Mouse (Mus musculus) kidney, postnatal 4 days (tissue): ENCODE measurements around the gene Qrsl1.

Source experiments
- DNase-seq, 2 experiments: peaks; one replicate each; pipeline ENCODE4 v3.0.0; 2021; ENCODE audit warnings: mixed read lengths in 2 of 2

The Qrsl1 gene

DNA sequence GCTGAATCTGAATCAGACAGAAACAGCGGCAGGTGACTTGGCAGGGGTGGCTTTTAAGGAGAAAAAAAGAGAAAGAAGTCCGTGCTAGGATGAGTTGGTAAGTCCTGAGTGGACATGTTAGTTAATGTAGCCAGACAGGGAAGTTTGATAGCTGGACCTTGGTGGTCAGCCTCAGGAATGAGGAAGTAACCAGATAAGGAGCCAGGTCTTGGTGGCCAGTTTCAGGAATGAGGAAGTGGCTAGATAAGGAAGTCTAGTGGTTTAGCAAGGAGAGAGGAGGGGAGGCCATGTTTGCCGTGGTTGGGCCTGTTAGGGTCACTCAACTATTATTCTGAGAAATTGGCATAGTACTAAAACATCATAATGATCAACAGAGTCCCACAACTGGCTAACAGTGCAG is 45.2 kb downstream of the Qrsl1 start:
- DNase-seq = no peak

DNA sequence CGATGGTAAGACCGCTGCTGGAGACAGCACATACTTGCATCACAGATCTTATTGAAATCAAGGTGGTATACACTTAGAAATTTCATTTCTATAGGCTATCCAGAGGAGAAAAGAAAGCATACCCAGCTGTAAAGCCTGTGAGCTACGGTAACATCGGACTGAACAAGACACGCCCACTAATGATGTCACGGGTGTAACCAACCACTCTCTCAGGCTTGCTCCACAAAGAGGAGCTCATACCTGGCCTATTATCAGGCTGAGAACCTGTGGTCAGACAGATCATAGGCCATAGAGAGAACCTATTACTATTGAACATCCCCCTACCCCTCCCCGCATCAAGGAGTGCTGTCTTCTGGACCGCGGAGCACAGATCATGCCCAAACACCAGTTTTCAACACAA is 45.6 kb downstream of the Qrsl1 start:
- no peak for DNase-seq

DNA sequence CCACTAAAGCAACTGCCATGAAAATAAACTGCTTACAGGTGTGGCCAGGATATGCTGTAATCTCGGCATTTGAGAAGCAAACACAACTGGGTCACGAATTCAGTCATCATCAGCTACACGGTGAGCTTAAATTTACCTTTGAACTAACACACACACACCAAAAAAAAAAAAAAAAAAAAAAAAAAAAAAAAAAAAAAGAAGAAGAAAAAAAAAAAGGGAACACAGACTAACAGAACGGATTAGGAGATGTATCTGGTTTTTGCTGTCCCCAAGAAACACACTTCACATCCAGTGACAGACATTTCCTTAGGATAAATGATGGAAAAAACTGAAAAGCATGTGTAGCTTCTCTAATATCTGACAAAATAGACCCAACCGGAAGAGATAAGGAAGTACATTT is 49.6 kb downstream of the Qrsl1 start:
- DNase-seq = no peak

DNA sequence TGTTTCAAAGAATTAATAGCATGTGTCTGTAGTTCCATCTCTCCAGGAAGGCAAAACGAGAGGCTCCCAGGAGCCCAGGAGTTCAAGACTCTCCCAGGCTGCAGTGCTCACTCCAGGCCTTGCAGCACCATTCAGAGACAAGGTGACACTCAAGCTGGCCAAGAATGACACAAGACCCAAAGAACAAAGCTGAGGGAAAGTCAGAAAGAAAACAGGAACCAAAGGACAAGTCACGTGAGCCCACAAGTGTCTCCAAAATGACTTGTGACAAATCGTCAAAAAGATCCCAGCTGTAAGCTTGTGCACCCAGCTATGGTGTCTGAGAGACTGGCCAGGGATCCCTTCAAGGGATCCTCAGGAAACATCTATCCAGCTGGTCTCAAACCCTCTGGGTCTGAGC is 52.1 kb downstream of the Qrsl1 start:
- DNase-seq = no peak

DNA sequence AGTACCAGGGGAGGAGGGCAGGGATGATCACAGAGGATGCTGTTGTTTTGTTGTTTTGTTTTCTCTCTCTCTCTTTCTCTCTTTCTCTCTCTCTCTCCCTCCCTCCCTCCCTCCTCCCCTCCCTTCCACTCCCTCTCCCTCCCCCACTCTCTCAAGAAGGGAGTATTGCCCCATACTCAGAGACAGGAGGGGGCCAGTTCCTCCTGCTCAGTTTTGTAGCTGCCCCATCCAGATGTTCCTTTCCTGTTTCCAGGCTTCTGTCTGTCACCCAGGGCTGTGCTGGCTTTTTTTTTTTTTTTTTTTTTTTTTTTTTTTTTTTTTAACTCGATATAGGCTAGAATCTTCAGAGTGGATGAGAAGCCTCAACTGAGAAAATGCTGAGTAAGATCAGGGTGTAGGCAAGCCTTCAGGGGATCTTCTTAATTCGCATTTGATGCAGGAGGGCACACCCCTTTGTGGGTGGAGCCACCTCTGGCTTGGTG is 55.4 kb downstream of the Qrsl1 start:
- no peak for DNase-seq

DNA sequence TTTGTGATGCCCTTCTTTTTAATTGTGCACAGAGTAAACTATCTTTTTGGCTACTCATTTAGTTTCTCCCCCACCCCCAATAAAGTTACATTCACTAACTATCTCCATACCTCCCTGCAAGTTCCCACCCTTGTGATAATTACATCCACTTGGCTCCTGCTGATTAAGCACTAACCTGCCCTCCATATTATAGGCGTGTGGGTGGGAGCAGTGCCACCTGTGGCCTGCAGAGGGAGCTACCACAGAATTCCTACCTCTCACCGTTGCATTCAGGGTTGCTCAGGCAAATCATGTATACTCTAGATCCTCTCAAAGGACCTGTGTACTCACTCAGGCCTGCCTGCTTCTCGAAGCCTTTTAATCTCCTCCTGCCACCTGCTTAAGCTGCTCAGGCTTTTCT is 56.1 kb downstream of the Qrsl1 start:
- DNase-seq = peak; percentile 13 to 27

DNA sequence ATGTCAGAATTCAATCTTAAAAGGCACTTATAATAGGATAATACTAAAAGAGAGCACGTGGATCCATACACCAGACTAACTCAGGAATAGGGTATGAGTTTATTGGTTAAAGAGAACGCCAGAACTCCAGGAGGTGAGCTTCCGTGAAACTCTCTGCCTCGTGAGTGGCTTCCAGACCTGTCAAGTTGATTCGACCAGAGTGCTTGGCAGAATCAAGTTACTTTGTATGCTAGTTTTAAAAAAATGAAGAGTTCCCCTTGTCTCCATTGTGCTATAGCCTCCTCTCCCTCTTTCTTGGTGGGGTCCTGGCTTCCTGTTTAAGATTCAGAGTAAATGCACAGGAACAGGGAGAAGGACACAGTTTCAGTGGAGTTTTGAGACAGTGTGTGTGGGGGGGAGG is 60.1 kb downstream of the Qrsl1 start:
- DNase-seq = no peak

DNA sequence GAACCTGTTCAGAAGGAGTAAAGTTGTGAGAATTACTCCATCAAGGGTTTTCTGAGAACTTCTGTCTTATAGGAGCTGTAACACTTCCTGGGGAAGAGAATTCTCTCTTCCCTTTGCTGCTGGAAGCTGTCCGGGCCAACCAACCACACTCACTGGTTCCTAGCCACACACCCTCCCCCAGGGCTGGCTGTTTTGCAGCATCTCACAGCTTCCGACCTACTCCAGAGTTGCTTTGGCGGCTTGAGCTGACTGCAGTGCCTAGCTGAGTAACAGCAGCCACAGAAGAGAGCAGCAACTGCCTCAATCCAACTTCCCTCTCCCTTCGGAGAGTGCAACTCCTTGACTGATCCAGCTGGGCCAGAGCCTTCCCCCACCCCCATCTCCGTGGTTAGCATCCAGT is 68.7 kb downstream of the Qrsl1 start:
- DNase-seq = peak; percentile 34 to 47

DNA sequence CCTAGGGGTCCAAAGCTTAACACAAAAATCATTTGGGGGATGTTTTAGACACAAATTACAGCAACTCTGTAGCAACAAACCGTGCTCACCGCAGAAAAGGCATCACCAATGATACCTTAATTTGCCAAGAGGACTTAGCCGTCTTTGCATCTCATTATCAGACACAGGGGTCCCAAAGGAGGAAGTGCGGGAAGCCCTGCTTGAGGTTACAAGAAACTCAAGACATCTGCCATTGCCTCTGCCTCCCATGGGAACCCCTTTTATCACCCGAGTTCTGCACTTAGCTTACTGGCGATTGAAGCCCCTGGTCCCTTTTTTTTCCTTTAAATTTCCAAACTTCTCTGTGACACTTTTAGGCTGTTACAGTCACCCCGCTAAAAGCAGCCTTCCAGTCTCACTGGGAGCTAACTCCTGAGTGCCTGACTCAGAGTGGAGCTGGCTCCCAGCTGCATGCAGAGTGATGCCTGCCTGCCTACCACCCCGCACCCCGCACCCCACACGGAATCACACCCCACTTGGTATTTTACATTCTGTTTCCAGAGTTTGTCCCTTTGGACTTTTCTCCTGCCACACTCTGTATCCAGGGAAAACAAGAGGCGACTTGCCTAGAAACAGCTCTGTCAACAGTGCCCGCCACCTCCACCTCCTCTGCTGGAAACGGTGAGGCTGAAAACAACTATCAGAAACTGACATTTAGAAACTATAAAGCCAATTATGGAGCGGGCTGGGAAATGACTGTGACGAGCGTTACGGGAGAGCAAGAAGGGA is 71.1 kb downstream of the Qrsl1 start:
- peak in 1 of 2 experiments; percentile 11 for DNase-seq

DNA sequence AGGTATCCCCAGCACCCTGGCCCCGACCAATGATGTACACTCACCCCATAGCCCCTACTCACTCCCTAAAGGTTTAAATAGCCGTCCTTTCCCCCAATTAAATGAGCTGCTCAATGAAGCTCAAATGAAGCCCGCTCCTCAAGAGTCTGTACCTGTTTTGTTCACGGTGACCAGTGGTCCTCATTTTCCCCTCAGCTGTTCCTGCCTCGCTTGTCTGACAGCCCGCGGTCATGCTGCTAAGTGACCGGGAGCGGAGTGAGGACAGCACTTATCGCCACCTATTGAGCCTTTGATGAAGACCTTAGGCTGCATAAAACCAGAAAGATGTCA is 72.9 kb downstream of the Qrsl1 start:
- no peak for DNase-seq

DNA sequence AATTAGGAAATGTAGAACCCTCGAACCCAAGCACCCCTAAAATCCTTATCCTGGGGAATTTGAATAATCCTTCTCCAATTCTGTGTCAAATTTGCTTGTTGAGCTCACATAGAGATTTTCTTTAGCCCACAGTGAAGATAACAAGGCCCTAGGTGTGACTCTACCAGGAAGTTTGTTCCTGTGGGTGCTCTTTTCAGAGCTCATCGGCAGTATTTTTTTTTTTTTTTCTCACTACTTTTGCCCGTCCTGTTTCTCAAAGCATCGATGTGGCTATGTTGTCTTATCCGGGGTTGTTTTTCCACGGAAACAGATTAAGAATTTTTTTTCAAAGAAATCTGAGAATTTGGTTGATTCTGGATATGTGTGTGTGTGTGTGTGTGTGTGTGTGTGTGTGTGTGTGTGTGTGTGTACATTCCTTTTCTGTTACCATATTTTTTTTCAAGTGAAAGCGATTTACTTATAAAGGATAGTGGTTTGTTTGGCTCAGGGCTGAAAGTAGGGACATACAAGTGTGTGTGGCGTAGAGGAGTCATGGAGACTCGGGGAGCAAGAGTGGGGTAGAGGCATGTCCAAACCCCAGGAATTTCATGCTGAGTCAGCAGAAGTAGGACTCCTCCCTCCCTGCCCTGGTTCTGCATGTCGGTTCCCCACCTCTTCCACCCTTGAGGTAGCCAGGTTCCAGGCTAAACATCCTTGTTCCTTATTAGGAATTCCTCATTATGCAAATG is 73.4 kb downstream of the Qrsl1 start:
- DNase-seq = no peak

DNA sequence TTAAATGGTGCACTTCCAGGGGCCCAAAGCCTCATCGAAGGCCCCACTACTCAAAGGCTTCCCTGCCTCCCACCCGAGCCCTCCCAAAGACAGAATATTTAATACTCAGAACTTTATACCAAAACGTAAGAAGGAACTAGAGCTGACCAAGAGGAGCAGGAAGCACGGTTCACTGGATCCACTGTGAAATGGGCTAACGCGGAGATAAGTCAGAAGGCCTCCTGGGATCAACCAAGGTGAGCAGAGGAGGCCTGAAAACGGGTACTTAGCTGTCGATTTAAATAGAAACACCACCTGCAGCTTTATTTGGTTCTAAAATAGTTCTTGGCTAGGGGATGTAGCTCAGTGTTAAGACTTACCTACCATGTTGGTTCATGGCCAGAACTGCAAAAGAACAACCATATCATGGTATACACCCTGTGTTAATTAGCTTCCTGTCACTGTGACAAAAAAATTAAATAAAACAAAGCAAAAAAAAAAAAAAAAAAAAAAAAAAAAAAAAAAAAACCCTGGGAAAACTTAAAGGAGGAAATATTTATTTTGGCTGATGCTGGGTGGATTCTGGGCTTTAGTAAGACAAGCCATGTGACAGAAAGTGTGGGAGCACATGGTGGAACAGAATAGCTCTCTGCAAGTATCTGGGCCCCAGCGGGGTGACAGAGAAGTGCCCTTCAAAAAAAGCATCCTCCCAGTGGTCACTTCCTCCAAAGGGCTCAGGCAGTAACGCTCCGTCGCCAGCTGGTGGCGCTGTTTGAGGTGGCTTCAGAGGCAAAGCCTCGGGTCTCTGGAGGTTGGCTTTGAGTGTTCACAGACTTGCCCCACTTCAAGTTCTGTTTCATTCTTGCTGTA is 74.5 kb downstream of the Qrsl1 start:
- DNase-seq = no peak

DNA sequence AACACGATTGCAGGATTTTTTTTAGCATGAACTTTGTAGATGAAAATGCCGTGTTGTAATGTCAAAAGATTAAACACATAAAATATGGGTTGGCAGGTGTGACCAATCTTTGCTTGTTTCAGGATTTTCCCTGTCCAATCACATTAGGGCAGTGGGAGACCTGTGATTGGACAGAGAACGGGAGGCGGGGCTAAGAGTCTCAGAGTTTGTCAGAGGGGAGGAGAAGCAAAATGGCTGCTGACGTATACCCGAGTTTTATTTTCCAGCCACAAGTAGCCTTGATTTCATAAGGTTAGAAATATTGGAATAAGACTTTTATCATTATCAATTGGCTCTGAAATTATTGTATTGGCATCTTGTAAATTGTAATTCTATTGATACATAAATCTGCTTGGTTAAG is 75.8 kb downstream of the Qrsl1 start:
- no peak for DNase-seq

DNA sequence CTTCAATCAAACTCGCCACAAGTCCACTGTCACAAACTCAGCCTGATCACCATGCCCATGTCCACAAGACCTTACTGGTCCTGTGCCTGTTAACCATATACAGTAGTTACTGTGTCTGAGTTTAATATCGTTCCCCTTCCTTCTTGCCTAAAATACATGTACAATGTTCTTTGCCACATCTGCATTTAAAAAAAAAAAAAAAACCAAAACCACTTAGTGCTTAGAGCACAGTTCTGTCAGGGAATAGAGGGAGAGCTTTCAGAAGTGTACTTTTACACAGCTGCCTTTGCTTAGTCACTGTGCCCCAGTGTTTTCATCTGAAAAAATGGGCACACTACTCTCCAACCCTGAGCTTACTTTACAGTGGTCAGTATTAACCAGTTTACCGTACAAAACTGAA is 76.8 kb downstream of the Qrsl1 start:
- no peak for DNase-seq
